Mouse (Mus musculus): ENCODE measurements around the gene Tdgf1. TPM values are rescaled to one million over a fixed set of nuclear protein-coding genes. Genes with fewer than 3 reads are reported as not detected.

Tdgf1 gene
- polyA plus RNA-seq, 2 experiments, result not detected

- no peaks in the 10 kb centered on the region for H3K9me3 ChIP-seq (ENCODE audit: control insufficient read depth, low read length)
- 24% methylated on average over 2 of the region's 2 CpGs for WGBS (ENCODE audit: insufficient replicate concordance)
- no peak for TF ChIP-seq CTCF (IDR thresholded peaks at IDR 0.05; ENCODE audit: low read depth)
- TF ChIP-seq EP300 (IDR thresholded peaks at IDR 0.05; ENCODE audit: low read depth), result no peak
- ATAC-seq (ENCODE audit: insufficient read depth) (no peak), DNase-seq (ENCODE audit: low read depth in 3 of 3, low spot score in 3 of 3) (no peak)
- H3K4me3 ChIP-seq (ENCODE audit: insufficient read depth in 1 of 2, low read depth in 2 of 2, low read length in 2 of 2), result no peak overlapping the region
- no peak overlapping the region for H3K9ac ChIP-seq (replicated peaks)
- no peaks in the 10 kb centered on the region; the same call in none of the 2 replicates for H3K27me3 ChIP-seq (ENCODE audit: control insufficient read depth, insufficient read depth, low read length)
- no peak overlapping the region for H3K27ac ChIP-seq
- H3K4me2 ChIP-seq (ENCODE audit: low read depth), result no peak overlapping the region; the same call in 1 of the 2 replicates
- H3K4me1 ChIP-seq (replicated peaks; ENCODE audit: control insufficient read depth in 2 of 2, insufficient read depth in 2 of 2, low read length in 1 of 2), result peaks cover 0 to 6% of the 10 kb centered on the region in 2 experiments; a peak in 2 of 4 replicates
- no peaks in the 10 kb centered on the region for H3K36me3 ChIP-seq (replicated peaks; ENCODE audit: control insufficient read depth, insufficient read depth, low read depth)
Measured at GRCm38 (mm10) chr9:110954681-110955445, 8.9 kb upstream of the Tdgf1 start.

DNA sequence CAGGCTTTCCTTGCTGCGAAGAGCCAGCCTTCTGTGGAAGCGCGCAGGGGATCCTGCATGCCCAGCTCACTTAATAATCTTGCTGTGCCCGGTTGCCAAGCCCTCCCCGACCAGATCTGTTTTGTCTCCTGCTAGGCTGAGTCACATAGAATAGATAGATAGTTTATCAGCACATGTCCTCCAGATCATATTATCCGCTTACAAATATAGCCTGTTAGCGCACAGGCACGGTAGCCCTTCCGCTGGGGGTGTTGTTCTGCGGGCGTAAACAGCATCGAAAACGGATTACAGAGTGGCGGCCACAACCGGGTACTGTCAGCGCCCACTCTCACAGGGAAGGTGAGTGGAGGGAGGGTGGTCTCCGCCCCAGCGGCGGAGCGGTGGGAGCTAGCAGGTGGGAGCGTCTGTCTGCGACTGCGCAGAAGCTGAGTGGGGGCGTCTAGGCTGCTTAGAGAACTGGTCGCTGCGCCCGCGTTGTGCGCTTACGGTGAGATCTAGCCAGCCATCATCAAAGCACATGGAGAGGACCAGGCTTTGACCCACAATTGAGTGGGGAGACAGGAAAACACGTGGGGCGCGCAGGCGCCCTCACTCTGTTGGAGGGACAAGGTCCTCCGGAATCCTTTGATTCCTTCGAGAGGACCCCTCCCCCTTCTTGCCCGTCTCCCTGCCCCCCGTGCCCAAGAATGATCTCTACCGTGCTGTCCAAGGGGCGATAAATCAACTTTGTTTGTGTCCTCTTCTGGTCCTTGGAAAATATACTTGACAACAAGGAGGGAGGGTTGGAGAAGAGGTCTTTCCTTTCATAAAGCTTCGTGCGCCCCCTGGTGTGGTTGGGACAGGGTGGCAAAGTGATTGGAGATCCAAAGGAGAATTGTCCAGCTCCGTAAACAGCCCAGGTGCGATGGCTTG is 7.8 kb upstream of the Tdgf1 start:
- Histone ChIP-seq H3K36me3 (replicated peaks; ENCODE audit: control insufficient read depth, insufficient read depth, low read depth) (no peaks in the 10 kb centered on the region), H3K27me3 (ENCODE audit: control insufficient read depth, insufficient read depth, low read length) (no peaks in the 10 kb centered on the region; the same call in none of the 2 replicates), H3K27ac (no peak overlapping the region), H3K9me3 (ENCODE audit: control insufficient read depth, low read length) (no peaks in the 10 kb centered on the region), H3K4me2 (ENCODE audit: low read depth) (peak overlapping the region; percentile 65), H3K4me3 (ENCODE audit: insufficient read depth in 1 of 2, low read depth in 2 of 2, low read length in 2 of 2) (peak overlapping the region; percentile 43 to 52), H3K9ac (replicated peaks) (no peak overlapping the region), H3K4me1 (replicated peaks; ENCODE audit: control insufficient read depth in 2 of 2, insufficient read depth in 2 of 2, low read length in 1 of 2) (peaks cover 0 to 6% of the 10 kb centered on the region in 2 experiments; a peak in 2 of 4 replicates)
- ATAC-seq (ENCODE audit: insufficient read depth), result peak; percentile 31; the same call in 1 of the 2 replicates
- peak in 2 of 3 experiments; percentile 14 to 18 for DNase-seq (ENCODE audit: low read depth in 3 of 3, low spot score in 3 of 3)
- TF ChIP-seq EP300 (IDR thresholded peaks at IDR 0.05; ENCODE audit: low read depth) (no peak), CTCF (IDR thresholded peaks at IDR 0.05; ENCODE audit: low read depth) (peak; percentile 64)
- WGBS (ENCODE audit: insufficient replicate concordance), result 2% methylated on average over 44 of the region's 44 CpGs

DNA sequence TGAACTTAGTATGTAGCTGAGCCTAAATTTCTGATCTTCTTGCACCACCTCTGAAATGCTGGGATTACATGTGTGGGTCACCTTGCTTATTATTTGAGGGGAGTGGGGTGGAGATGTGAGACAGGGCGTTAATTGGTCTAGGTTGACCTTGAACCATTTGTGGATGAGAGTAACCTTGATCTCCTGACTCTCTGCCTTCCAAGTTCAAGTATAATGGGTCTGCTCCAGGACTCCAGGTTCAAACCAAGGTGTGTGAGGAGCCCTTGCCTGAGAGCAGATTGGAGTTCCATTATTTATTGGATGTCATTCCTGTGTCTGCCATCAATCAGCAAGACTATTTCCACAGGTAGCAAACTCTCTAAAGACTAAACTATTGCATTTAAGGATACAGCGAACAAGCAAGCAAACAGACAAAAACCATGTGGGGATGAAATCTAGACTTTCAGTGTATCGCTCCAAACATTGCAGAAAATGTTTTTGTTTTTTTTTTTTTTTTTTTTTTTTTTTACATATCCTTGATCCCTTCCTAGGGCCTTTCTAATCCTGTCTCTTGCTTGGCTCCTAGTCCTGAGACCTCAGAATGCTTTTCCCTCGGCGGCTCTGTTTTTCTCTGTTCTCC is 7.1 kb upstream of the Tdgf1 start:
- H3K27ac ChIP-seq, result no peak overlapping the region
- H3K4me2 ChIP-seq (ENCODE audit: low read depth), result peak overlapping the region; percentile 65
- TF ChIP-seq EP300 (IDR thresholded peaks at IDR 0.05; ENCODE audit: low read depth) (no peak), CTCF (IDR thresholded peaks at IDR 0.05; ENCODE audit: low read depth) (no peak)
- H3K4me3 ChIP-seq (ENCODE audit: insufficient read depth in 1 of 2, low read depth in 2 of 2, low read length in 2 of 2), result no peak overlapping the region; a peak in 1 of 4 replicates
- H3K9ac ChIP-seq (replicated peaks), result no peak overlapping the region
- WGBS (ENCODE audit: insufficient replicate concordance), result 42% methylated on average over 5 of the region's 5 CpGs
- H3K4me1 ChIP-seq (replicated peaks; ENCODE audit: control insufficient read depth in 2 of 2, insufficient read depth in 2 of 2, low read length in 1 of 2), result peaks cover 0 to 8% of the 10 kb centered on the region in 2 experiments; a peak in 2 of 4 replicates
- DNase-seq (ENCODE audit: low read depth in 3 of 3, low spot score in 3 of 3) (no peak), ATAC-seq (ENCODE audit: insufficient read depth) (no peak)
- H3K36me3 ChIP-seq (replicated peaks; ENCODE audit: control insufficient read depth, insufficient read depth, low read depth), result no peaks in the 10 kb centered on the region
- H3K9me3 ChIP-seq (ENCODE audit: control insufficient read depth, low read length), result no peaks in the 10 kb centered on the region
- no peaks in the 10 kb centered on the region; the same call in none of the 2 replicates for H3K27me3 ChIP-seq (ENCODE audit: control insufficient read depth, insufficient read depth, low read length)

GRCm38 (mm10) chr9:110952398-110952797 is 6.4 kb upstream of the Tdgf1 start:
- Histone ChIP-seq H3K27me3 (ENCODE audit: control insufficient read depth, insufficient read depth, low read length) (no peaks in the 10 kb centered on the region; the same call in none of the 2 replicates), H3K4me3 (ENCODE audit: insufficient read depth in 1 of 2, low read depth in 2 of 2, low read length in 2 of 2) (no peak overlapping the region), H3K9ac (replicated peaks) (no peak overlapping the region), H3K36me3 (replicated peaks; ENCODE audit: control insufficient read depth, insufficient read depth, low read depth) (no peaks in the 10 kb centered on the region), H3K4me1 (replicated peaks; ENCODE audit: control insufficient read depth in 2 of 2, insufficient read depth in 2 of 2, low read length in 1 of 2) (peaks cover 0 to 13% of the 10 kb centered on the region in 2 experiments; a peak in 2 of 4 replicates), H3K9me3 (ENCODE audit: control insufficient read depth, low read length) (no peaks in the 10 kb centered on the region), H3K27ac (no peak overlapping the region), H3K4me2 (ENCODE audit: low read depth) (no peak overlapping the region)
- 26% methylated on average over 6 of the region's 6 CpGs for WGBS (ENCODE audit: insufficient replicate concordance)
- no peak for ATAC-seq (ENCODE audit: insufficient read depth)
- DNase-seq (ENCODE audit: low read depth in 3 of 3, low spot score in 3 of 3), result no peak
- no peak for TF ChIP-seq CTCF (IDR thresholded peaks at IDR 0.05; ENCODE audit: low read depth)
- no peak for TF ChIP-seq EP300 (IDR thresholded peaks at IDR 0.05; ENCODE audit: low read depth)

Measured in liver, embryonic 14.5 days (tissue).